23 mouse cellular contexts compared by ENCODE assay signal in genomic region chr3:107399991-107400640, GRCm38 (mm10). TPM values are rescaled to one million over a fixed set of nuclear protein-coding genes. Genes with fewer than 3 reads are reported as not detected.
"Had no signal": no experiment of that assay in that cellular context is flagged by ENCODE, and none has a peak within 500 bp of the region (broad histone marks: within the 10 kb centered on the region; RNA-seq: fewer than 3 reads in every experiment).

No protein-coding gene starts in this region.

- H3K4me3 ChIP-seq: kidney, embryonic 15.5 days; limb, embryonic 12.5 days; limb, embryonic 15.5 days; midbrain, embryonic 12.5 days; midbrain, embryonic 15.5 days; neural tube, embryonic 12.5 days; neural tube, embryonic 15.5 days; stomach, embryonic 15.5 days had no signal

- H3K4me1 ChIP-seq: kidney, embryonic 15.5 days; limb, embryonic 15.5 days; midbrain, embryonic 12.5 days; midbrain, embryonic 15.5 days; neural tube, embryonic 12.5 days; neural tube, embryonic 15.5 days; stomach, embryonic 15.5 days had no signal

- H3K27me3 ChIP-seq: kidney, embryonic 15.5 days; limb, embryonic 12.5 days; limb, embryonic 15.5 days; midbrain, embryonic 12.5 days; midbrain, embryonic 15.5 days; neural tube, embryonic 12.5 days; neural tube, embryonic 15.5 days; stomach, embryonic 15.5 days had no signal

- H3K9ac ChIP-seq: kidney, embryonic 15.5 days; limb, embryonic 12.5 days; limb, embryonic 15.5 days; liver, embryonic 14.5 days; liver, postnatal 0 days; lung, embryonic 14.5 days; midbrain, embryonic 12.5 days; midbrain, embryonic 15.5 days; neural tube, embryonic 12.5 days; neural tube, embryonic 15.5 days; stomach, embryonic 15.5 days had no signal

- DNase-seq: kidney, postnatal 10 days; kidney, postnatal 36 days; left cerebral cortex, postnatal 4 days; liver, postnatal 0 days; lung, embryonic 14.5 days; right cerebral cortex, adult 18-20 months; right cerebral cortex, postnatal 14 days; right cerebral cortex, postnatal 4 days; spleen, adult 18-20 months; thymus, postnatal 36 days had no signal

- H3K4me2 ChIP-seq: kidney, embryonic 15.5 days; limb, embryonic 12.5 days; limb, embryonic 15.5 days; liver, embryonic 11.5 days; lung, embryonic 14.5 days; midbrain, embryonic 12.5 days; midbrain, embryonic 15.5 days; neural tube, embryonic 12.5 days; neural tube, embryonic 15.5 days; stomach, embryonic 15.5 days had no signal

- H3K9me3 ChIP-seq: kidney, embryonic 15.5 days; limb, embryonic 12.5 days; limb, embryonic 15.5 days; midbrain, embryonic 12.5 days; midbrain, embryonic 15.5 days; neural tube, embryonic 12.5 days; neural tube, embryonic 15.5 days; stomach, embryonic 15.5 days had no signal

- H3K36me3 ChIP-seq: kidney, embryonic 15.5 days; limb, embryonic 12.5 days; limb, embryonic 15.5 days; midbrain, embryonic 12.5 days; midbrain, embryonic 15.5 days; neural tube, embryonic 12.5 days; neural tube, embryonic 15.5 days; stomach, embryonic 15.5 days had no signal

- H3K27ac ChIP-seq: kidney, embryonic 15.5 days; limb, embryonic 12.5 days; limb, embryonic 15.5 days; liver, embryonic 14.5 days; macrophage; midbrain, embryonic 12.5 days; midbrain, embryonic 15.5 days; neural tube, embryonic 12.5 days; neural tube, embryonic 15.5 days; stomach, embryonic 15.5 days had no signal

RNA-seq across cellular contexts. Expression of gene Kcnc4, which starts 59.2 kb away (rescaled TPM):
- total RNA-seq: megakaryocyte, adult 5-6 weeks had no signal
- polyA plus RNA-seq: limb, embryonic 12.5 days; liver, embryonic 14.5 days; liver, postnatal 0 days; macrophage; stomach, embryonic 15.5 days; thymus, postnatal 0 days had no signal
